ENCODE assay signal across 10 mouse cellular contexts in genomic region chr8:105623679-105624245, GRCm38 (mm10). TPM values are rescaled to one million over a fixed set of nuclear protein-coding genes. Genes with fewer than 3 reads are reported as not detected.
A peak's percentile ranks its signal among the peaks of the same experiment; 100 is the strongest.
DNase-seq lines count a peak whose midpoint lies in the region; ATAC-seq and TF ChIP-seq lines count a peak whose summit lies in the region.
"Had no signal": no experiment of that assay in that cellular context is flagged by ENCODE, and none has a peak within 500 bp of the region (broad histone marks: within the 10 kb centered on the region; RNA-seq: fewer than 3 reads in every experiment).

No protein-coding gene starts in this region.

- peak; percentile 22 for DNase-seq in embryo, embryonic 10 days (ENCODE audit: low spot score)
- no peak for DNase-seq in embryo, embryonic 9.5 days (ENCODE audit: extremely low spot score)
- DNase-seq in kidney, adult 18-20 months: no peak
- peak; percentile 25 for DNase-seq in T-cell, adult 2 months (ENCODE audit: low spot score)
- no peak for DNase-seq in liver, postnatal 0 days
- no peak for DNase-seq in adrenal gland, adult 8-10 months
- no peak for DNase-seq in cerebellum, adult 11-12 months
- DNase-seq: cerebellum, adult 8-10 months had no signal

- H3K27ac ChIP-seq in kidney, embryonic 14.5 days (ENCODE audit: low read depth, low read length): peak overlapping the region; percentile 83; the same call in 1 of the 2 replicates
- H3K27ac ChIP-seq in liver, postnatal 0 days (ENCODE audit: low read depth): peak overlapping the region; percentile 90

- H3K9me3 ChIP-seq in kidney, embryonic 14.5 days (ENCODE audit: control insufficient read depth, low read length): no peaks in the 10 kb centered on the region
- H3K9me3 ChIP-seq in liver, postnatal 0 days (ENCODE audit: low read length): no peaks in the 10 kb centered on the region
- H3K9me3 ChIP-seq: hindbrain, embryonic 15.5 days had no signal

- no peak for ATAC-seq in kidney, embryonic 14.5 days (ENCODE audit: low FRiP score, low TSS enrichment)
- no peak for ATAC-seq in liver, postnatal 0 days

- no peak for TF ChIP-seq EP300 in liver, postnatal 0 days (IDR thresholded peaks at IDR 0.05; ENCODE audit: low read depth)

- WGBS in kidney, embryonic 14.5 days: 22% methylated on average over 7 of the region's 7 CpGs
- 64% methylated on average over 7 of the region's 7 CpGs for WGBS in liver, postnatal 0 days (ENCODE audit: insufficient replicate concordance)

- TF ChIP-seq CTCF in liver, postnatal 0 days (IDR thresholded peaks at IDR 0.05; ENCODE audit: low read depth): no peak

- H3K27me3 ChIP-seq in kidney, embryonic 14.5 days (ENCODE audit: control insufficient read depth, insufficient read depth, low read length): no peaks in the 10 kb centered on the region
- H3K27me3 ChIP-seq in liver, postnatal 0 days (ENCODE audit: insufficient read depth, low read length): no peaks in the 10 kb centered on the region
- H3K27me3 ChIP-seq: hindbrain, embryonic 15.5 days had no signal

- H3K36me3 ChIP-seq in kidney, embryonic 14.5 days (ENCODE audit: control insufficient read depth, insufficient read depth, low read length): peaks cover 31% of the 10 kb centered on the region
- peaks cover 29% of the 10 kb centered on the region for H3K36me3 ChIP-seq in liver, postnatal 0 days (replicated peaks; ENCODE audit: insufficient read depth, low read length)

- H3K4me2 ChIP-seq in kidney, embryonic 14.5 days (replicated peaks; ENCODE audit: low read depth, low read length): no peak overlapping the region
- no peak overlapping the region for H3K4me2 ChIP-seq in liver, postnatal 0 days (ENCODE audit: low read depth, low read length)
- H3K4me2 ChIP-seq: hindbrain, embryonic 15.5 days had no signal

- no peak overlapping the region for H3K4me3 ChIP-seq in kidney, embryonic 14.5 days (ENCODE audit: low read length)
- H3K4me3 ChIP-seq in liver, postnatal 0 days (ENCODE audit: low read depth, low read length): no peak overlapping the region
- H3K4me3 ChIP-seq: hindbrain, embryonic 15.5 days had no signal

- H3K4me1 ChIP-seq in kidney, embryonic 14.5 days (ENCODE audit: control insufficient read depth, insufficient read depth, low read length): peaks cover 35% of the 10 kb centered on the region
- peaks cover 5% of the 10 kb centered on the region for H3K4me1 ChIP-seq in liver, postnatal 0 days (ENCODE audit: insufficient read depth)

- H3K9ac ChIP-seq in kidney, embryonic 14.5 days (ENCODE audit: low read depth, low read length): 0 out of 2 replicates have a peak overlapping the region, but pooled peaks have one; percentile 34
- no peak overlapping the region; the same call in 1 of the 2 replicates for H3K9ac ChIP-seq in liver, postnatal 0 days (replicated peaks)
- H3K9ac ChIP-seq: hindbrain, embryonic 15.5 days had no signal

RNA-seq across cellular contexts. Expression of gene Ctcf, which starts 12.6 kb away (rescaled TPM):
- 73.0 and 139 TPM in 2 replicates for polyA plus RNA-seq in kidney, embryonic 14.5 days (2014; fragmentation: Nextera tagmentation; extraction: Ambion mirVana)
- polyA plus RNA-seq in liver, postnatal 0 days (2015; fragmentation: Nextera tagmentation; extraction: Ambion mirVana): 41.1 and 42.2 TPM in 2 replicates
- total RNA-seq in adrenal gland, adult 8-10 months (2022): 10 to 100 TPM; 61.2 to 79.1 (median 67.7) TPM

RNA-seq across cellular contexts. Expression of gene Agrp, which starts 13.4 kb away (rescaled TPM):
- polyA plus RNA-seq in kidney, embryonic 14.5 days (2014; fragmentation: Nextera tagmentation; extraction: Ambion mirVana): 1.3 and 1.4 TPM in 2 replicates
- polyA plus RNA-seq in liver, postnatal 0 days (2015; fragmentation: Nextera tagmentation; extraction: Ambion mirVana): 0.17 TPM in 1 of 2 replicates, not detected in the other
- 10 to 100 TPM in 1 of 4 experiments, 1 to 10 TPM in 2, under 1 TPM in 1; 0.97 to 11.6 (median 4.2) TPM for total RNA-seq in adrenal gland, adult 8-10 months (2022)

RNA-seq across cellular contexts. Expression of gene Ripor1, which starts 18.7 kb away (rescaled TPM):
- 17.3 and 28.4 TPM in 2 replicates for polyA plus RNA-seq in kidney, embryonic 14.5 days (2014; fragmentation: Nextera tagmentation; extraction: Ambion mirVana)
- polyA plus RNA-seq in liver, postnatal 0 days (2015; fragmentation: Nextera tagmentation; extraction: Ambion mirVana): 6.2 and 6.8 TPM in 2 replicates
- total RNA-seq in adrenal gland, adult 8-10 months (2022): 10 to 100 TPM; 28.1 to 47.9 (median 37.8) TPM

RNA-seq across cellular contexts. Expression of gene Atp6v0d1, which starts 57.9 kb away (rescaled TPM):
- 73.9 and 90.1 TPM in 2 replicates for polyA plus RNA-seq in kidney, embryonic 14.5 days (2014; fragmentation: Nextera tagmentation; extraction: Ambion mirVana)
- 48.0 and 50.2 TPM in 2 replicates for polyA plus RNA-seq in liver, postnatal 0 days (2015; fragmentation: Nextera tagmentation; extraction: Ambion mirVana)
- 100 to 1,000 TPM; 113 to 135 (median 122) TPM for total RNA-seq in adrenal gland, adult 8-10 months (2022)

Comparison
In these comparisons a context has a peak if more than half of its experiments do, and no peak if none do; other contexts are left out.
1. DNase-seq: peak in embryo, embryonic 10 days (single experiment) and T-cell, adult 2 months (single experiment); none in embryo, embryonic 9.5 days (single experiment), kidney, adult 18-20 months (single experiment), liver, postnatal 0 days (single experiment), adrenal gland, adult 8-10 months (single experiment) and cerebellum, adult 11-12 months (single experiment).